Mouse (Mus musculus) limb, embryonic 14.5 days (tissue): ENCODE measurements around the gene Jmjd7. TPM values are rescaled to one million over a fixed set of nuclear protein-coding genes. Genes with fewer than 3 reads are reported as not detected.
A peak's percentile ranks its signal among the peaks of the same experiment; 100 is the strongest.

ENCODE experiments used
- ATAC-seq: fragments of 200-750 bp; cut with Nextera tagmentation; 2 replicates; pipeline ENCODE4 v1.8.0; 2017; ENCODE audit warnings: low read depth, moderate number of reproducible peaks, moderate TSS enrichment; ENCODE audit not compliant: low FRiP score
- DNase-seq: peaks from one replicate; pipeline ENCODE4 v3.0.0-alpha.2; 2015; ENCODE audit warnings: low spot score
- H3K27ac ChIP-seq: fragments of 300-500 bp; sonication (generic); replicated peaks from 2 replicates; pipeline ENCODE4 v1.5.1; 2014; ENCODE audit warnings: low read depth, mild to moderate bottlenecking, low read length, moderate library complexity, mixed read lengths
- H3K27me3 ChIP-seq: fragments of 300-500 bp; sonication (generic); 2 replicates; pipeline ENCODE4 v1.6.1; 2014; ENCODE audit warnings: low read length, mixed read lengths; ENCODE audit not compliant: control insufficient read depth, insufficient read depth
- H3K36me3 ChIP-seq: fragments of 300-500 bp; sonication (generic); 2 replicates; pipeline ENCODE4 v1.6.1; 2014; ENCODE audit warnings: mild to moderate bottlenecking, low read length, moderate library complexity, mixed read lengths; ENCODE audit not compliant: control insufficient read depth, insufficient read depth
- H3K4me1 ChIP-seq: fragments of 300-500 bp; sonication (generic); 2 replicates; pipeline ENCODE4 v1.6.1; 2014; ENCODE audit warnings: antibody characterized with exemption, low read length, mixed read lengths; ENCODE audit not compliant: control insufficient read depth, insufficient read depth
- H3K4me2 ChIP-seq: fragments of 300-500 bp; sonication (generic); replicated peaks from 2 replicates; pipeline ENCODE4 v1.6.1; 2014; ENCODE audit warnings: low read depth, mild to moderate bottlenecking, low read length, moderate library complexity; ENCODE audit not compliant: severe bottlenecking
- H3K4me3 ChIP-seq: fragments of 300-500 bp; sonication (generic); replicated peaks from 2 replicates; pipeline ENCODE4 v1.5.1; 2014; ENCODE audit warnings: low read length
- H3K9ac ChIP-seq: fragments of 300-500 bp; sonication (generic); 2 replicates; pipeline ENCODE4 v1.6.1; 2014; ENCODE audit warnings: mild to moderate bottlenecking, low read depth, low read length, moderate library complexity; ENCODE audit not compliant: severe bottlenecking
- H3K9me3 ChIP-seq: fragments of 300-500 bp; sonication (generic); 2 replicates; pipeline ENCODE4 v1.6.1; 2016; ENCODE audit warnings: low read length; ENCODE audit not compliant: control insufficient read depth
- POLR2A ChIP-seq: fragments of 200-500 bp; IDR thresholded peaks from 2 replicates; pipeline ENCODE4 v1.8.0; 2012; ENCODE audit warnings: inconsistent platforms, mild to moderate bottlenecking, moderate library complexity, borderline replicate concordance; ENCODE audit not compliant: insufficient read depth, insufficient read length; ENCODE audit errors: extremely low read depth
- WGBS: fragments of 180-500 bp; shearing (Covaris S2); extraction: QIAGEN DNeasy Blood & Tissue Kit; methylation state at CpG from one replicate; pipeline ENCODE4 v1.1.7; 2014; 5-methylcytosine and 5-hydroxymethylcytosine counted together
- polyA plus RNA-seq, 2 experiments: library from polyadenylated mRNA; depleted of rRNA in 1 of 2; stranded (reverse) in 1 of 2; unstranded in 1 of 2; fragments of >200 nt; fragmentation: Nextera tagmentation in 1 of 2; extraction: Ambion mirVana in 1 of 2; gene quantifications; 2 replicates each; pipeline versions ENCODE4 v1.2.1 to v1.2.3; 2012 to 2014

Gene Jmjd7
- polyA plus RNA-seq, 2 experiments: 20.2 to 26.1 TPM

DNA sequence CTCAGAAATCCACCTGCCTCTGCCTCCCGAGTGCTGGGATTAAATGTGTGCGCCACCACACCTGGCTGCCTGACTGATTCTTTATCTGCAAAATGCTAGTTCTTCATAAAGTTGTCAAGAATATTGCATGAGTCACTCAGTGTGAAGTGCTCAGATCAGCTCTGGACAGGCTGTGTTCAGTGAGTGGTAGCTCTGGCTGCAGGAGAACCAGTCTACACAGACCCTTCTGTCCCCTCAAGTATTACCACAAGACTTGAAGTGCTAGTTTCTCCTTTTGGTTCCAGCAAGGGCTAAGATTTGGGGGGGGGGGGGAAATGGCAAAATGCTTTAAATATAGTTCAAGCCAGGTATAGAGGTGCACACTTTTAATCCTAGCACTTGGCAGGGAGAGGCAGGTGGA, 39.8 kb upstream of the Jmjd7 start:
- Histone ChIP-seq H3K9ac (no peak overlapping the region), H3K9me3 (no peaks in the 10 kb centered on the region), H3K27ac (no peak overlapping the region), H3K4me1 (no peaks in the 10 kb centered on the region), H3K36me3 (peaks cover 8% of the 10 kb centered on the region), H3K4me2 (no peak overlapping the region), H3K27me3 (no peaks in the 10 kb centered on the region), H3K4me3 (no peak overlapping the region)
- TF ChIP-seq POLR2A: no peak
- no peak for DNase-seq
- 98% methylated on average over 2 of the region's 2 CpGs for WGBS
- ATAC-seq: no peak

DNA sequence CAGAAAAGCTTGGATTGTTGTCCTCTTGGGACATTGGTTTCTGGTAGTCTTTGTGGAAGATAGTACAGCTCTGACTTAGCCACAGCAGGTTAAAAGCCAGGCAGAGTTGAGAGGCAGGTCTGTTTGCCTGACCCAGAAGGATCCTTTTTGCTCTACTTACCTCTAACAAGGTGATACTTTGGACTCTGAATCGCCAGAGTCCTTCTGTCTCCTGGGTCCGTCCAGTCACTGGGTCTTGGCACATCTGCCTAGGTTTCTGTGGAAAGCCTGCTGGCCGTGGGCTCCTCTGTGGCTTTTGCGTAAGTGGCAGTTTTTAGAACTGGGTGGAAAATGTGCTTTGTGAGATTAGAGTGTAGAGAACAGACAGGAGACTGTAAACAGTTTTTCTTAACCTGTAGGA, 38.3 kb upstream of the Jmjd7 start:
- Histone ChIP-seq H3K4me3 (no peak overlapping the region), H3K4me1 (no peaks in the 10 kb centered on the region), H3K27me3 (no peaks in the 10 kb centered on the region), H3K9ac (no peak overlapping the region), H3K4me2 (no peak overlapping the region), H3K27ac (no peak overlapping the region), H3K9me3 (no peaks in the 10 kb centered on the region), H3K36me3 (no peaks in the 10 kb centered on the region)
- no peak for TF ChIP-seq POLR2A
- no peak for DNase-seq
- 81% methylated on average over 4 of the region's 4 CpGs for WGBS
- no peak for ATAC-seq

DNA sequence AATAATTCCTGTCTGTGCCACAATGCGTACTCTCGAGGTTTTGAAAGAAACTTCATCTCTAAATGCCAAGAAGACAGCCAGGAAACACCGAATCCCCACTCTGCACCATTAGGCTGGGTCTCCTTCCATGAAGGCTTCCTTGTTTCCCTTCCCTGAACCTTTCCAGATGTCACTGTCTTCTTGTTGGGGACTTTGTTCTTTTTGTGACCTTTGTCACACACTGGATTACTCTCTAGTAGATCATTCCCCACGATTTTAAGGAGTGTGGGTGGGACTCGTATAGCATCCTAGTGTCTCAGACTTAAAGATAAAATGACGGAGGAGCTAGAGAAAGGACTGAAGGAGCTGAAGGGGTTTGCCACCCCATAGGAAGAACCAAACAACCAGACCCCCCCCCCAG, 36.4 kb upstream of the Jmjd7 start:
- no peaks in the 10 kb centered on the region for H3K9me3 ChIP-seq
- no peak overlapping the region for H3K27ac ChIP-seq
- TF ChIP-seq POLR2A: no peak
- no peak for DNase-seq
- WGBS: 85% methylated on average over 6 of the region's 6 CpGs
- H3K36me3 ChIP-seq: no peaks in the 10 kb centered on the region
- no peak overlapping the region for H3K4me2 ChIP-seq
- ATAC-seq: no peak
- H3K27me3 ChIP-seq: no peaks in the 10 kb centered on the region
- H3K9ac ChIP-seq: no peak overlapping the region
- H3K4me3 ChIP-seq: no peak overlapping the region
- H3K4me1 ChIP-seq: peaks cover 12% of the 10 kb centered on the region

DNA sequence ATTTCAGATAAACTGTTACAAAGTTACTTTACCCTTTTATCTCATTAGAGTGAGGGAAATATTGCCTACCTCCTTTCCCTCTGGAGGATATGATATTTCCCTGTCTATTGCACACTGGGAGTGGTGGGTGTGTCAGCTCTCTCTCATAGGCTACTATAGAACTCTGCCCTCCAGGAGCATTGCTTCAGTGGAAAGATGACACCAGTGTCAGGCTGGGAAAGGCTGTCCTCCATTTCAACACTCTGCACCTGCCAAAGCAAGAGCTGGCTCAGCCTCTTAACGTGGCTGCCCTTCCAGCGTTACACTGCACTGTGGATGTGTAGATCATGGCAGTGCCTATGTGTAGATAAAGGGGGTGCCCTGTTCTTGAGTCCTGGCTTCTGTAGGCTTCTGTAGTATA, 34.9 kb upstream of the Jmjd7 start:
- no peak for TF ChIP-seq POLR2A
- no peak for ATAC-seq
- Histone ChIP-seq H3K9ac (no peak overlapping the region), H3K4me1 (peaks cover 24% of the 10 kb centered on the region), H3K27me3 (no peaks in the 10 kb centered on the region), H3K27ac (no peak overlapping the region), H3K4me3 (no peak overlapping the region), H3K4me2 (no peak overlapping the region), H3K9me3 (no peaks in the 10 kb centered on the region), H3K36me3 (no peaks in the 10 kb centered on the region)
- WGBS: 80% methylated on average over 2 of the region's 2 CpGs
- no peak for DNase-seq

DNA sequence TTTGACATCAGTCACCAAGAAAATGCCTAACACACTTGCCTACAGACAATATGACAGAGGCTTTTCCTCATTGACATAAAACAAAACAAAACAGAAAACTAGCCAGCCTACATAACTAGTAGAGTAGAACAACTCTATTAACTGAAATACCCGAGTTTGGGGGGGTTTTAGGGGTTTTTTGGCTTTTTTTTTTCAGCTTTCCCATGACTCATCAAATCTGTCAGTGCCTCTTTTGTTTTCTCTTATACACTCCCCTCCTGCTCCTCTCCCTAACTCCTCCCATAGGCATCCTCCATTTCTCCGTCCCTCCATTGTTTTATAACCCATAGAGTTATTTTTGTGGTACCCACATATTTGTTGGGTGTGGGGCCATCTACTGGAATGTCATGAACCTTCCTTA, 33.8 kb upstream of the Jmjd7 start:
- no peak for TF ChIP-seq POLR2A
- ATAC-seq (no peak), DNase-seq (no peak)
- peaks cover 1% of the 10 kb centered on the region; the same call in 1 of the 2 replicates for H3K36me3 ChIP-seq
- H3K4me2 ChIP-seq: no peak overlapping the region
- no peaks in the 10 kb centered on the region for H3K9me3 ChIP-seq
- no peak overlapping the region for H3K4me3 ChIP-seq
- no peak overlapping the region for H3K27ac ChIP-seq
- H3K27me3 ChIP-seq: no peaks in the 10 kb centered on the region
- WGBS: 45% methylated on average over 2 of the region's 2 CpGs
- peaks cover 24% of the 10 kb centered on the region for H3K4me1 ChIP-seq
- H3K9ac ChIP-seq: no peak overlapping the region

DNA sequence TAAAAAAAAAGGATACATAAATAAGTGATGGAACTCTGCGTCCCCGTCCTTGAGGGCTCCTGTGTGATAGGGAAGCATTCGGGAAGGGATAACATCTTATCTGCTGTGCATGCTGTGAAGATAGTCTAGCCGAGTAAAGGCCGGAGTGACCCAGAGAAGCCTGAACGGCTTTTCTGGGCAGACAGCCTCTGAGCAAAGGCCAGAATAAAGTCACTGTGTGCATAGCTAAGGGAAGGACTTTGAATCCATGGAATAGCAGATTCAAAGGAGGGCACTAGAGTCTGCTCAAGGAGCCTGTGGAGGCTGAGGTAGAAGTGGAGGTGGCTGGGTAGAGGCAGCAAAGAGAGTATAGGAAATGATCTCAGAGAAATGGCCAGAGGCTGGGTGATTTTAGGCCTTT, 32.4 kb upstream of the Jmjd7 start:
- Histone ChIP-seq H3K4me1 (peaks cover 24% of the 10 kb centered on the region), H3K27ac (peak overlapping the region; percentile 87), H3K9ac (no peak overlapping the region), H3K9me3 (no peaks in the 10 kb centered on the region), H3K4me3 (no peak overlapping the region), H3K36me3 (peaks cover 13% of the 10 kb centered on the region), H3K4me2 (no peak overlapping the region), H3K27me3 (no peaks in the 10 kb centered on the region)
- no peak for TF ChIP-seq POLR2A
- no peak for DNase-seq
- WGBS: 89% methylated on average over 6 of the region's 6 CpGs
- no peak for ATAC-seq
